In genomic region chr17:49449230-49449608, GRCm38 (mm10) we compare ENCODE assay signal across 22 mouse cellular contexts. TPM values are rescaled to one million over a fixed set of nuclear protein-coding genes. Genes with fewer than 3 reads are reported as not detected.
DNase-seq lines count a peak whose midpoint lies in the region; ATAC-seq and TF ChIP-seq lines count a peak whose summit lies in the region.
"Had no signal": no experiment of that assay in that cellular context is flagged by ENCODE, and none has a peak within 500 bp of the region (broad histone marks: within the 10 kb centered on the region; RNA-seq: fewer than 3 reads in every experiment).

No protein-coding gene starts in this region.

- no peak overlapping the region for H3K9ac ChIP-seq in heart, embryonic 16.5 days (ENCODE audit: low read length)
- no peak overlapping the region for H3K9ac ChIP-seq in liver, embryonic 12.5 days
- H3K9ac ChIP-seq in liver, postnatal 0 days (replicated peaks), result no peak overlapping the region
- no peak overlapping the region for H3K9ac ChIP-seq in hindbrain, embryonic 16.5 days (ENCODE audit: low read depth, low read length)
- H3K9ac ChIP-seq: hindbrain, embryonic 12.5 days; lung, embryonic 15.5 days; stomach, embryonic 15.5 days had no signal

- no peaks in the 10 kb centered on the region for H3K9me3 ChIP-seq in heart, embryonic 16.5 days (replicated peaks; ENCODE audit: control insufficient read depth, low read length)
- H3K9me3 ChIP-seq in liver, embryonic 12.5 days (replicated peaks), result no peaks in the 10 kb centered on the region
- H3K9me3 ChIP-seq in liver, postnatal 0 days (ENCODE audit: low read length), result no peaks in the 10 kb centered on the region
- no peaks in the 10 kb centered on the region for H3K9me3 ChIP-seq in hindbrain, embryonic 16.5 days (ENCODE audit: control insufficient read depth, low read length)
- H3K9me3 ChIP-seq: hindbrain, embryonic 12.5 days; lung, embryonic 15.5 days; midbrain, embryonic 10.5 days; stomach, embryonic 15.5 days had no signal

- peaks cover 8% of the 10 kb centered on the region; the same call in 1 of the 2 replicates for H3K4me1 ChIP-seq in heart, embryonic 16.5 days (ENCODE audit: control insufficient read depth, insufficient read depth, low read length)
- H3K4me1 ChIP-seq in liver, embryonic 12.5 days, result peaks cover 3% of the 10 kb centered on the region; the same call in 1 of the 2 replicates
- H3K4me1 ChIP-seq in liver, postnatal 0 days (ENCODE audit: insufficient read depth), result no peaks in the 10 kb centered on the region
- H3K4me1 ChIP-seq in hindbrain, embryonic 16.5 days (ENCODE audit: control insufficient read depth, insufficient read depth, low read depth, low read length), result no peaks in the 10 kb centered on the region
- H3K4me1 ChIP-seq: hindbrain, embryonic 12.5 days had no signal

- no peak overlapping the region for H3K27ac ChIP-seq in gastrocnemius, adult 2 months
- no peak overlapping the region for H3K27ac ChIP-seq in heart, embryonic 16.5 days (ENCODE audit: low read length)
- no peak overlapping the region for H3K27ac ChIP-seq in liver, embryonic 12.5 days
- no peak overlapping the region for H3K27ac ChIP-seq in liver, postnatal 0 days (ENCODE audit: low read depth)
- H3K27ac ChIP-seq in hindbrain, embryonic 16.5 days (ENCODE audit: low read depth, low read length), result no peak overlapping the region
- H3K27ac ChIP-seq: hindbrain, embryonic 12.5 days; left cerebral cortex, adult 2 months; lung, embryonic 15.5 days; macrophage; midbrain, embryonic 10.5 days; stomach, embryonic 15.5 days had no signal

- 81% methylated on average over 8 of the region's 8 CpGs for WGBS in heart, embryonic 16.5 days
- 82% methylated on average over 8 of the region's 8 CpGs for WGBS in liver, embryonic 12.5 days (ENCODE audit: insufficient replicate concordance)
- 87% methylated on average over 8 of the region's 8 CpGs for WGBS in liver, postnatal 0 days (ENCODE audit: insufficient replicate concordance)
- WGBS in hindbrain, embryonic 16.5 days, result 85% methylated on average over 8 of the region's 8 CpGs

- H3K36me3 ChIP-seq in heart, embryonic 16.5 days (ENCODE audit: control insufficient read depth, insufficient read depth), result peaks cover 11% of the 10 kb centered on the region; the same call in 1 of the 2 replicates
- H3K36me3 ChIP-seq in liver, embryonic 12.5 days, result peaks cover 57% of the 10 kb centered on the region
- H3K36me3 ChIP-seq in liver, postnatal 0 days (replicated peaks; ENCODE audit: insufficient read depth, low read length), result peaks cover 51% of the 10 kb centered on the region
- no peaks in the 10 kb centered on the region for H3K36me3 ChIP-seq in hindbrain, embryonic 16.5 days (ENCODE audit: control insufficient read depth, insufficient read depth, low read length)

- TF ChIP-seq EP300 in liver, postnatal 0 days (IDR thresholded peaks at IDR 0.05; ENCODE audit: low read depth), result no peak

- peak; percentile 23; the same call in 1 of the 2 replicates for ATAC-seq in heart, embryonic 16.5 days (replicated peaks; ENCODE audit: extremely low read depth, insufficient read depth, low FRiP score)
- ATAC-seq in liver, embryonic 12.5 days, result 0 out of 2 replicates have a peak, but pooled peaks have one; percentile 18
- ATAC-seq in liver, postnatal 0 days, result no peak
- no peak for ATAC-seq in hindbrain, embryonic 16.5 days
- ATAC-seq: inflammation-experienced regulatory T-cells, adult 6 months had no signal

- no peak for TF ChIP-seq CTCF in gastrocnemius, adult 2 months (IDR thresholded peaks at IDR 0.05)
- no peak for TF ChIP-seq CTCF in liver, postnatal 0 days (IDR thresholded peaks at IDR 0.05; ENCODE audit: low read depth)

- intact Hi-C loops in gastrocnemius, adult 2 months (cut with DNase I), result no loop called here

- no peak overlapping the region for H3K4me2 ChIP-seq in heart, embryonic 16.5 days (ENCODE audit: low read depth, low read length)
- no peak overlapping the region for H3K4me2 ChIP-seq in liver, embryonic 12.5 days
- no peak overlapping the region for H3K4me2 ChIP-seq in liver, postnatal 0 days (ENCODE audit: low read depth, low read length)
- no peak overlapping the region for H3K4me2 ChIP-seq in hindbrain, embryonic 16.5 days (ENCODE audit: low read length)
- H3K4me2 ChIP-seq: hindbrain, embryonic 12.5 days; liver, embryonic 11.5 days; lung, embryonic 15.5 days; stomach, embryonic 15.5 days had no signal

- H3K4me3 ChIP-seq in gastrocnemius, adult 2 months, result no peak overlapping the region
- no peak overlapping the region for H3K4me3 ChIP-seq in heart, embryonic 16.5 days (ENCODE audit: low read length)
- H3K4me3 ChIP-seq in liver, embryonic 12.5 days, result no peak overlapping the region
- no peak overlapping the region for H3K4me3 ChIP-seq in liver, postnatal 0 days (ENCODE audit: low read depth, low read length)
- no peak overlapping the region for H3K4me3 ChIP-seq in hindbrain, embryonic 16.5 days (ENCODE audit: low read length)
- H3K4me3 ChIP-seq: hindbrain, embryonic 12.5 days; left cerebral cortex, adult 2 months; lung, embryonic 15.5 days; midbrain, embryonic 10.5 days; stomach, embryonic 15.5 days had no signal

- H3K27me3 ChIP-seq in heart, embryonic 16.5 days (ENCODE audit: control insufficient read depth, insufficient read depth, low read length), result no peaks in the 10 kb centered on the region
- no peaks in the 10 kb centered on the region for H3K27me3 ChIP-seq in liver, embryonic 12.5 days (replicated peaks)
- no peaks in the 10 kb centered on the region for H3K27me3 ChIP-seq in liver, postnatal 0 days (ENCODE audit: insufficient read depth, low read length)
- H3K27me3 ChIP-seq in hindbrain, embryonic 16.5 days (replicated peaks; ENCODE audit: control insufficient read depth, insufficient read depth, low read length), result no peaks in the 10 kb centered on the region
- H3K27me3 ChIP-seq: hindbrain, embryonic 12.5 days; lung, embryonic 15.5 days; stomach, embryonic 15.5 days had no signal

- peak; percentile 25 for DNase-seq in gastrocnemius, adult 2 months
- no peak for DNase-seq in gastrocnemius, postnatal 25 days
- no peak for DNase-seq in heart, adult 18-20 months
- DNase-seq in liver, postnatal 0 days, result no peak
- DNase-seq: adrenal gland, postnatal 25 days; B cell, adult 2 months; cerebellum, adult 11-12 months; cerebellum, postnatal 14 days; left cerebral cortex, postnatal 4 days; right cerebral cortex, postnatal 25 days; thymus, adult 2 months had no signal

RNA-seq across cellular contexts. Expression of gene Mocs1, which starts 21.1 kb away (rescaled TPM):
- total RNA-seq in gastrocnemius, adult 2 months (2021), result 10 to 100 TPM; 18.5 to 19.4 TPM
- 10 to 100 TPM; 16.1 to 20.3 TPM for total RNA-seq in gastrocnemius, postnatal 25 days (2021)
- polyA plus RNA-seq in heart, embryonic 16.5 days (2015; fragmentation: Nextera tagmentation; extraction: Ambion mirVana), result 5.8 and 6.1 TPM in 2 replicates
- 10 to 100 TPM; 19.9 to 24.0 TPM for total RNA-seq in heart, adult 18-20 months (2021)
- polyA plus RNA-seq in liver, embryonic 12.5 days (2016; fragmentation: Nextera tagmentation; extraction: Ambion mirVana), result 6.5 and 9.4 TPM in 2 replicates
- polyA plus RNA-seq in liver, postnatal 0 days (2015; fragmentation: Nextera tagmentation; extraction: Ambion mirVana), result 8.8 and 11.8 TPM in 2 replicates
- 4.5 and 6.1 TPM in 2 replicates for polyA plus RNA-seq in hindbrain, embryonic 16.5 days (2015; fragmentation: Nextera tagmentation; extraction: Ambion mirVana)

Comparison
In these comparisons a context has a peak if more than half of its experiments do, and no peak if none do; other contexts are left out.
1. ATAC-seq: peak in heart, embryonic 16.5 days (single experiment) and liver, embryonic 12.5 days (single experiment); none in liver, postnatal 0 days (single experiment) and hindbrain, embryonic 16.5 days (single experiment).